Mouse (Mus musculus): ENCODE results near the gene Ankrd22. TPM values are rescaled to one million over a fixed set of nuclear protein-coding genes. Genes with fewer than 3 reads are reported as not detected.

Gene Ankrd22
- polyA plus RNA-seq, 1 experiment, result not detected

DNA sequence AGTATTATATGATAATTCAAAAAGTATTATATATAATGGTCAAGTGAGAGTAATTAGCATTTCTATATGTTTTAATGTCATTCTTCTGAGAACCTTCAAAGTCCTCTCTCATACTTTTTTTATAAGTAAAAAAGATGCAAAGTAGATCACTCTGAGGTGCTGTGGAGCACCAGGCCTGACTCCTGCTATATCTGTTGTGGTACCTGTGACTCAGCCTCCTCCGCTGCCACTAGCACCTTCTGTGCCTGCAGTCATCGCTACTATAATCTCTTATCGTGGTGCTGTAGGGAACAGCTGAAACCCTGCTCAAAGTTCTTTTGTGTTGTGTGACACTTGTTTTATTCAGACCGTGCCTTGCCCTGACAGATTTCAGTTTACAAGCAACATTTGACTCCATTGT lies 533 bp upstream of the Ankrd22 start:
- no peak for TF ChIP-seq CTCF (IDR thresholded peaks at IDR 0.05; ENCODE audit: borderline replicate concordance, insufficient read depth, low read length)
- TF ChIP-seq POLR2A (IDR thresholded peaks at IDR 0.05; ENCODE audit: low read depth, low read length), result no peak
- no peak overlapping the region for H3K27ac ChIP-seq (ENCODE audit: insufficient read depth, low read length)
- no peak overlapping the region for H3K4me3 ChIP-seq (ENCODE audit: insufficient read depth, low read length)
- H3K4me1 ChIP-seq (ENCODE audit: control insufficient read depth, insufficient read depth, low read length), result peaks cover 2% of the 10 kb centered on the region; the same call in 1 of the 2 replicates

- TF ChIP-seq POLR2A (IDR thresholded peaks at IDR 0.05; ENCODE audit: low read depth, low read length) (no peak), CTCF (IDR thresholded peaks at IDR 0.05; ENCODE audit: borderline replicate concordance, insufficient read depth, low read length) (no peak)
- H3K4me3 ChIP-seq (ENCODE audit: insufficient read depth, low read length), result no peak overlapping the region
- no peak overlapping the region for H3K27ac ChIP-seq (ENCODE audit: insufficient read depth, low read length)
- no peaks in the 10 kb centered on the region for H3K4me1 ChIP-seq (ENCODE audit: control insufficient read depth, insufficient read depth, low read length)
Measured at GRCm38 (mm10) chr19:34162693-34163092, 3.2 kb downstream of the Ankrd22 start.

DNA sequence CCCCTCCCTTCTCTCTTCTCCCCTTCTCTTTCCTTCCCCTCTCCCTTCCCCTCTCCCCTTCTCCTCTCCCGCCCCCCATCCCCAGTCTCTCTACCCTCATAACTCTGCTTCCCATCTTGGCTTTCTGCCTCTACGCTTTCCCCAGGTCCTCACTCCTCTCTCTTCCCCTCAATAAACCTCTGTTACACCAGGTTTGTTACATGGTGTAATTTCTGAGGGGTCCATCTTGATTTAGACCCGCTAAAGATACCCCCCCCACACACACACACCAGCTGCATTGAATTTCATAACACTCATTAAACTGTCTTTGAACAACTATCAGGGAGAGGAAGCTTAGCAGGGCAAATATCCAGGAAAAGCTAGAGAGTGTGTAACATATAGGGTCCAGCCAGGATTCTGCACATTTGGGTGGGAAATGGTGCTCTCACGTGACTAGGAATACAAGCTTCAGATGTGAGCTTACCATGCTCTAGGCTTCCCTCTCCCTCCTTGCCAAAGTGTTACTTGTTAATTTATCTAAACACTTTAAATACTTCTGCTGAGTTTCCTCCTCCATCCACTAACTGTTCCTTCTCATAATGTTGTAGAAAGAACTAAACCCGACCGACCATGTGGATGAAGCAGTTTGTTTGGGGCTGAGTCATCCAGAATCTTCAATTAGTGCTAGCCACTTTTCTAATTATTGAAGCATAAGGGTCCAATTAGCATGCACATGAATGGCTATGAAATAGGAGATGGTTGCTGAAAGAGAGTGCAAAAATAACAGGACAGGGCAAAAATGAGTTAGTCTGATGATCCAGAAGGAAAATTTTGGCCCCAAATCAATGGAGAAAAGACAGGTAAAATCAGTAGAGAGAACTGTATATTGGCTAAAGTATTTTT lies 12.3 kb downstream of the Ankrd22 start:
- Histone ChIP-seq H3K27ac (ENCODE audit: insufficient read depth, low read length) (no peak overlapping the region), H3K4me3 (ENCODE audit: insufficient read depth, low read length) (no peak overlapping the region), H3K4me1 (ENCODE audit: control insufficient read depth, insufficient read depth, low read length) (no peaks in the 10 kb centered on the region)
- TF ChIP-seq POLR2A (IDR thresholded peaks at IDR 0.05; ENCODE audit: low read depth, low read length), result no peak

GRCm38 (mm10) chr19:34151909-34152308 lies 13.9 kb downstream of the Ankrd22 start:
- Histone ChIP-seq H3K4me3 (ENCODE audit: insufficient read depth, low read length) (no peak overlapping the region), H3K27ac (ENCODE audit: insufficient read depth, low read length) (no peak overlapping the region), H3K4me1 (ENCODE audit: control insufficient read depth, insufficient read depth, low read length) (no peaks in the 10 kb centered on the region)
- no peak for TF ChIP-seq POLR2A (IDR thresholded peaks at IDR 0.05; ENCODE audit: low read depth, low read length)
- TF ChIP-seq CTCF (IDR thresholded peaks at IDR 0.05; ENCODE audit: borderline replicate concordance, insufficient read depth, low read length), result no peak

GRCm38 (mm10) chr19:34148421-34148820 lies 17.4 kb downstream of the Ankrd22 start:
- no peak overlapping the region for H3K27ac ChIP-seq (ENCODE audit: insufficient read depth, low read length)
- no peak overlapping the region for H3K4me3 ChIP-seq (ENCODE audit: insufficient read depth, low read length)
- H3K4me1 ChIP-seq (ENCODE audit: control insufficient read depth, insufficient read depth, low read length), result no peaks in the 10 kb centered on the region
- TF ChIP-seq POLR2A (IDR thresholded peaks at IDR 0.05; ENCODE audit: low read depth, low read length) (no peak), CTCF (IDR thresholded peaks at IDR 0.05; ENCODE audit: borderline replicate concordance, insufficient read depth, low read length) (no peak)

DNA sequence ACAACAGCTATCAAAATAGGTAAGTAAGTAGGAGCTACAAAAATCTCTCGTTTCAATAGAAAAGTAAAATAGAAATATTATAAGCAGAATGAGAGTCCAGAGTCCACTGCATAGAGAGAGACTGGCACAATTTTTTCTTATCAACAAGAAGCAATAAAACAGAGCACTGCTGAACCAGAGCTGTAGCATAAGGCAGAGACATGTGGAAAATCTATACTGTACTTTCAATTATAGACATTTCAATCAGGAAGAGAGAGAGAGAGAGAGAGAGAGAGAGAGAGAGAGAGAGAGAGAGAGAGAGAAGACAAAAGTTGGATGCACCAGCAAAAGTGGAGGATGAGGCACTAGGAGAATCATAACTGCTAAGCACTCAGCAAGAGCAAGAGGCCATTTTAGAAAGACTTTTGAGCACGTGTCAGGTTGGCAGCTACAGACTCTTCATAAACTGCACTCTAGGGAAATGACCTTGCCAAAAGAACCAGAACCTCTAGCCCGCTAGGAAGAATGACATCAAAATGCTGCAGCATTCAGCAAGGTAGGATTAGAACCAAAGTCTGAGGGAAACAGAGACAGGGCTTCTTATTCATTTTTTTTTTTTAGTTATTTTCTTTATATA lies 26.3 kb downstream of the Ankrd22 start:
- H3K4me1 ChIP-seq (ENCODE audit: control insufficient read depth, insufficient read depth, low read length), result no peaks in the 10 kb centered on the region
- no peak overlapping the region for H3K27ac ChIP-seq (ENCODE audit: insufficient read depth, low read length)
- H3K4me3 ChIP-seq (ENCODE audit: insufficient read depth, low read length), result no peak overlapping the region
- TF ChIP-seq CTCF (IDR thresholded peaks at IDR 0.05; ENCODE audit: borderline replicate concordance, insufficient read depth, low read length) (no peak), POLR2A (IDR thresholded peaks at IDR 0.05; ENCODE audit: low read depth, low read length) (no peak)

GRCm38 (mm10) chr19:34138720-34139430 lies 27.0 kb downstream of the Ankrd22 start:
- H3K4me3 ChIP-seq (ENCODE audit: insufficient read depth, low read length), result no peak overlapping the region
- H3K4me1 ChIP-seq (ENCODE audit: control insufficient read depth, insufficient read depth, low read length), result no peaks in the 10 kb centered on the region
- TF ChIP-seq CTCF (IDR thresholded peaks at IDR 0.05; ENCODE audit: borderline replicate concordance, insufficient read depth, low read length), result no peak
- no peak for TF ChIP-seq POLR2A (IDR thresholded peaks at IDR 0.05; ENCODE audit: low read depth, low read length)
- no peak overlapping the region for H3K27ac ChIP-seq (ENCODE audit: insufficient read depth, low read length)

GRCm38 (mm10) chr19:34120107-34120731 lies 45.6 kb downstream of the Ankrd22 start:
- Histone ChIP-seq H3K4me1 (ENCODE audit: control insufficient read depth, insufficient read depth, low read length) (no peaks in the 10 kb centered on the region), H3K4me3 (ENCODE audit: insufficient read depth, low read length) (no peak overlapping the region), H3K27ac (ENCODE audit: insufficient read depth, low read length) (peak overlapping the region; percentile 98)
- TF ChIP-seq POLR2A (IDR thresholded peaks at IDR 0.05; ENCODE audit: low read depth, low read length) (no peak), CTCF (IDR thresholded peaks at IDR 0.05; ENCODE audit: borderline replicate concordance, insufficient read depth, low read length) (no peak)

DNA sequence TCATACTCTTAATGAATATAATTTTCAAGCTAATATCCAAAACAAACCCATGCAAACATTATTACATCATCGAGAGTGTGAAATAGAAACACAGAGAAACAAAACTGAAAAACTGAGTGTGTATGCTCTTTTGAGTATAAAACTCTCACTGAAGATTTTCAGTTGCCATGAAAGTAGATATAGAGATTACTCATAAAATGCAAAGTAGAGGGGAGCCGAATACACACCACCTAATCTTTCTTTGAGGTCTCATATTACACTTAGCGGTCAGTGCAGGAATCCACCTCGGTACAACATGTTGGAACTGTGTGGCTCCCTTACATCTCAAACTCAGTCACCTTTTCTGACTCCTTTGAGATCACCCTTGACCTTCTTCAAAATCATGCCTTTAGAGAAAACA lies 46.2 kb downstream of the Ankrd22 start:
- TF ChIP-seq CTCF (IDR thresholded peaks at IDR 0.05; ENCODE audit: borderline replicate concordance, insufficient read depth, low read length) (no peak), POLR2A (IDR thresholded peaks at IDR 0.05; ENCODE audit: low read depth, low read length) (no peak)
- H3K27ac ChIP-seq (ENCODE audit: insufficient read depth, low read length), result peak overlapping the region; percentile 98
- no peak overlapping the region for H3K4me3 ChIP-seq (ENCODE audit: insufficient read depth, low read length)
- no peaks in the 10 kb centered on the region for H3K4me1 ChIP-seq (ENCODE audit: control insufficient read depth, insufficient read depth, low read length)

All from embryonic fibroblast, embryonic 13.5 days (primary cell).